Mouse (Mus musculus) limb, embryonic 12.5 days (tissue): ENCODE data around the gene Cd5. TPM values are rescaled to one million over a fixed set of nuclear protein-coding genes. Genes with fewer than 3 reads are reported as not detected.

Source experiments
- ATAC-seq: fragments of 200-750 bp; cut with Nextera tagmentation; 2 replicates; pipeline ENCODE4 v1.8.0; 2017; ENCODE audit warnings: low read depth, moderate TSS enrichment; ENCODE audit not compliant: insufficient number of reproducible peaks, insufficient read depth, low FRiP score, low TSS enrichment
- H3K27ac ChIP-seq: fragments of 300-500 bp; sonication (generic); 2 replicates; pipeline ENCODE4 v1.5.1; 2016; ENCODE audit warnings: mild to moderate bottlenecking, moderate library complexity
- H3K27me3 ChIP-seq: fragments of 300-500 bp; sonication (generic); 2 replicates; pipeline ENCODE4 v1.6.1; 2016; ENCODE audit warnings: mild to moderate bottlenecking, moderate library complexity
- H3K36me3 ChIP-seq: fragments of 300-500 bp; sonication (generic); 2 replicates; pipeline ENCODE4 v1.6.1; 2016; ENCODE audit warnings: mild to moderate bottlenecking, moderate library complexity
- H3K4me1 ChIP-seq: fragments of 300-500 bp; sonication (generic); replicated peaks from 2 replicates; pipeline ENCODE4 v1.6.1; 2016
- H3K4me2 ChIP-seq: fragments of 300-500 bp; sonication (generic); 2 replicates; pipeline ENCODE4 v1.6.1; 2016; ENCODE audit warnings: mild to moderate bottlenecking, moderate library complexity
- H3K4me3 ChIP-seq: fragments of 300-500 bp; sonication (generic); replicated peaks from 2 replicates; pipeline ENCODE4 v1.5.1; 2016; ENCODE audit warnings: mild to moderate bottlenecking
- H3K9ac ChIP-seq: fragments of 300-500 bp; sonication (generic); replicated peaks from 2 replicates; pipeline ENCODE4 v1.6.1; 2016; ENCODE audit warnings: mild to moderate bottlenecking, moderate library complexity
- H3K9me3 ChIP-seq: fragments of 300-500 bp; sonication (generic); 2 replicates; pipeline ENCODE4 v1.6.1; 2016; ENCODE audit warnings: mild to moderate bottlenecking, moderate library complexity
- WGBS: fragments of 180-500 bp; shearing (Covaris S2); methylation state at CpG from one replicate; pipeline ENCODE4 v1.1.7; 2016; 5-methylcytosine and 5-hydroxymethylcytosine counted together
- polyA plus RNA-seq: library from polyadenylated mRNA; unstranded; fragments of >200 nt; fragmentation: Nextera tagmentation; extraction: Ambion mirVana; gene quantifications from 2 replicates; pipeline ENCODE4 v1.2.1, GENCODE M21; 2016

The Cd5 gene
- polyA plus RNA-seq, 1 experiment from 2014 or later, result 0.18 TPM

DNA sequence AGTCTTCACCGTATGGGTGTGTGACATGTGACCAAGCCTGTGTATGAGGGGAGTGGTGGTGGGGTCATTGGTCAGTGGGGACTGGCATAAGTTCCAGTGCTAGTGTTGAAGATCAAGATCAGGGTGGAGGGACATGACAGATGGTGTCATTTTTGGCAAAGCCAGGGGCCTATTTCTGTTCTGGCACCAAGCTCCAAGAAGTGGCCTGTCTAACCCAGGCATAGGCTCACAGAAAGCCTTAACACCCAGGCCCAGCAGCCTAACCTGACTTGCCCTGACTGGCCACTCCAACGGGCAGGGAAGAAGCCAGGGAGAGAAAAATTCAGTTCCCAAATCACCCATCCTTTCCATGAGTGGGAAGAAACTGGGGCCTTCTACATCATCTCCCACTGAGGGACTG, 18.7 kb upstream of the Cd5 start:
- Histone ChIP-seq H3K4me2 (no peak overlapping the region), H3K36me3 (no peaks in the 10 kb centered on the region), H3K4me1 (no peaks in the 10 kb centered on the region), H3K9me3 (no peaks in the 10 kb centered on the region), H3K9ac (no peak overlapping the region), H3K27ac (no peak overlapping the region), H3K27me3 (no peaks in the 10 kb centered on the region), H3K4me3 (no peak overlapping the region)
- ATAC-seq, result no peak
- WGBS, result 77% methylated on average over 2 of the region's 2 CpGs

DNA sequence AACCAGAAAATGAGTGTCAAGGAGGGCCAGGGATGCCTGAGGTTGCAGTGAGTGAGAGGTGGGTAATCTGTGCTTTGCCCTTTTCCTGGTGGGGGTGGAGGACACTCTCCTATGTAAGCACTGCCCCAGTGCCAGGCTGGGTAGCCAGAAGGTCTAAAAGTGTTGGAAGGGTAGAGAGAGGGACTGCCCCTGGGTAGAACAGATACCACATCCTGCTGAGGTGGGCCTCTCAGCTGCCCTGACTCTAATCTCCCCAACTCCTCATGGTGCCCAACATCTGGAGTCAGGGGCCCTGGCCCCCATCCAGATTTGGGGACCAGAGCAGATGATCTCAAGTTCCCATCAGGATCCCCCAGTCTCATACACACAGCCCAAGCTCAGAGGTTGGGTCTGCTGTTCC, 18.3 kb upstream of the Cd5 start:
- H3K4me1 ChIP-seq, result no peaks in the 10 kb centered on the region
- no peaks in the 10 kb centered on the region for H3K36me3 ChIP-seq
- H3K4me3 ChIP-seq, result no peak overlapping the region
- no peak overlapping the region for H3K27ac ChIP-seq
- no peak for ATAC-seq
- no peaks in the 10 kb centered on the region for H3K27me3 ChIP-seq
- H3K9me3 ChIP-seq, result no peaks in the 10 kb centered on the region
- H3K4me2 ChIP-seq, result no peak overlapping the region
- H3K9ac ChIP-seq, result no peak overlapping the region

GRCm38 (mm10) chr19:10752646-10753045, 13.8 kb upstream of the Cd5 start:
- Histone ChIP-seq H3K4me3 (no peak overlapping the region), H3K27ac (no peak overlapping the region), H3K27me3 (no peaks in the 10 kb centered on the region), H3K9me3 (no peaks in the 10 kb centered on the region), H3K4me1 (no peaks in the 10 kb centered on the region), H3K36me3 (no peaks in the 10 kb centered on the region), H3K9ac (no peak overlapping the region), H3K4me2 (no peak overlapping the region)
- ATAC-seq, result no peak
- 94% methylated on average over 5 of the region's 5 CpGs for WGBS

DNA sequence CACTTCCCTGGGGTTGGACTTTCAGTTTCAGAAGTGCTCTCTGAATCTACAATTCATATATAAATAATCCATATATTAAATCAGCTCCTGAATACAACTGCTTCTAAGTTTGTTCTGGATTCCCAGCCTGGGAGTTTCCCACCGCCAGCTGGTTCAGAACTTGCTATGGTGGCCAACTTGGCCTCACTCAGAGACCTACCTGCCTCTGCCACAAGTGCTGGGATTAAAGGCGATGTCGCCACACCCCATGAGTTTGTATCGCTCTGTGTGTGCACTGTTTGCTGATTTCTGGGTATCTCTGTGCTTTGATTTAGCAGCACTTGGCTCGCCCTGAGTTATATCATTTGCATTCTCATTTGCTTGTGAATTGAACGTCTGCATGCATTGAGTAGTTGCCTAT, 13.3 kb upstream of the Cd5 start:
- Histone ChIP-seq H3K4me2 (no peak overlapping the region), H3K36me3 (no peaks in the 10 kb centered on the region), H3K9ac (no peak overlapping the region), H3K9me3 (no peaks in the 10 kb centered on the region), H3K4me1 (no peaks in the 10 kb centered on the region), H3K4me3 (no peak overlapping the region), H3K27ac (no peak overlapping the region), H3K27me3 (no peaks in the 10 kb centered on the region)
- 92% methylated on average over 6 of the region's 6 CpGs for WGBS
- ATAC-seq, result no peak

- no peak overlapping the region for H3K9ac ChIP-seq
- H3K4me3 ChIP-seq, result no peak overlapping the region
- ATAC-seq, result no peak
- H3K27ac ChIP-seq, result no peak overlapping the region
- no peak overlapping the region for H3K4me2 ChIP-seq
- 67% methylated on average over 1 of the region's 1 CpGs for WGBS
- H3K9me3 ChIP-seq, result no peaks in the 10 kb centered on the region
- no peaks in the 10 kb centered on the region for H3K4me1 ChIP-seq
- no peaks in the 10 kb centered on the region for H3K27me3 ChIP-seq
- no peaks in the 10 kb centered on the region for H3K36me3 ChIP-seq
These were observed 12.8 kb upstream of the Cd5 start for GRCm38 (mm10) chr19:10751607-10752006.

GRCm38 (mm10) chr19:10750161-10750560, 11.4 kb upstream of the Cd5 start:
- Histone ChIP-seq H3K4me3 (no peak overlapping the region), H3K9me3 (no peaks in the 10 kb centered on the region), H3K27ac (no peak overlapping the region), H3K36me3 (no peaks in the 10 kb centered on the region), H3K4me1 (no peaks in the 10 kb centered on the region), H3K9ac (no peak overlapping the region), H3K27me3 (no peaks in the 10 kb centered on the region), H3K4me2 (no peak overlapping the region)
- whole genome bisulfite sequencing, result 80% methylated on average over 6 of the region's 6 CpGs
- ATAC-seq, result no peak

DNA sequence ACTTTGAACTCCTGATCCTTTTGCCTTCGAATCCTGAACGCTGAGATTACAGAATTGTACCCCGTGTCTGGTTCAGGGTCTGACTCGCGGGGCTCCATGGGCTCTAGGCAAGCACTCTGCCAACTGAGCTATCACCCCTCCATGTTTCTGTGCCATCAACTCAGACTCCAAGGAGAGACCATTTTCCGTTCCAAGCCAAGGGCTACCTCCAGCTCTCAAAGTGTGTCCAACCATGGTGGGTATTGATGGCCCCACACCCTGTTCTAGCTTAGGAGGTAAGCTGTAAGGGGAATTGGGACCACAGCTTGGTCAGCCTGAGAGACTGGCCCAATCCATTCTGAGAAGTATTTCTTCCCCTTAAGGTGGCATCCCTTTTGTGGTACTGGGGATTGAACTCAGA, 10.5 kb upstream of the Cd5 start:
- ATAC-seq, result no peak
- 88% methylated on average over 6 of the region's 6 CpGs for WGBS
- no peaks in the 10 kb centered on the region for H3K27me3 ChIP-seq
- H3K9me3 ChIP-seq, result no peaks in the 10 kb centered on the region
- no peak overlapping the region for H3K27ac ChIP-seq
- no peak overlapping the region for H3K4me3 ChIP-seq
- no peak overlapping the region for H3K4me2 ChIP-seq
- no peaks in the 10 kb centered on the region for H3K4me1 ChIP-seq
- no peaks in the 10 kb centered on the region for H3K36me3 ChIP-seq
- no peak overlapping the region for H3K9ac ChIP-seq

- no peaks in the 10 kb centered on the region for H3K27me3 ChIP-seq
- no peak for ATAC-seq
- no peaks in the 10 kb centered on the region for H3K36me3 ChIP-seq
- no peaks in the 10 kb centered on the region for H3K9me3 ChIP-seq
- 66% methylated on average over 11 of the region's 11 CpGs for WGBS
- no peak overlapping the region for H3K4me3 ChIP-seq
- no peaks in the 10 kb centered on the region for H3K4me1 ChIP-seq
- no peak overlapping the region for H3K27ac ChIP-seq
- H3K9ac ChIP-seq, result no peak overlapping the region
- no peak overlapping the region for H3K4me2 ChIP-seq
These were observed 9.8 kb upstream of the Cd5 start for GRCm38 (mm10) chr19:10748401-10749102.

DNA sequence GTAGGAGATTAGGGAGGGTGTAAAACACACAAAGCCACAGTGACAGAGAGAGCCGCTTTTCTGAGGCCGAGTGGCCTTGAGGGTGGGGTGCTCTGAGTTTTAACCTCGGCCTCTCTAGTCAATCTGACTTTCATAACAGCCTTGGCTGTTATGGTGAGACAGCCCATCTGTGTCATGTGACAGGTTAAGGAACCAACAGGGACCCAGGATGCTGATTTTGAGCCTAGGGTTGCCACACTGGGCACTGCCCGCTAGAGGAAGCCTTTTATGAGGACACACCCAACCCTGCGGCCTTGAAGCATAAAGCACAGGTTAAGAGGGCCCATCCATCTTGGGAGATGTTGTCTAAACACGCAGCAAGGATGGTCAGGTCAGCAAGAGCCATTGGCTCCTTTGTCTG, 8.9 kb upstream of the Cd5 start:
- 81% methylated on average over 6 of the region's 6 CpGs for WGBS
- no peaks in the 10 kb centered on the region for H3K36me3 ChIP-seq
- H3K27ac ChIP-seq, result no peak overlapping the region
- H3K4me1 ChIP-seq, result no peaks in the 10 kb centered on the region
- H3K4me3 ChIP-seq, result no peak overlapping the region
- ATAC-seq, result no peak
- H3K9ac ChIP-seq, result no peak overlapping the region
- no peaks in the 10 kb centered on the region for H3K27me3 ChIP-seq
- no peaks in the 10 kb centered on the region for H3K9me3 ChIP-seq
- H3K4me2 ChIP-seq, result no peak overlapping the region

DNA sequence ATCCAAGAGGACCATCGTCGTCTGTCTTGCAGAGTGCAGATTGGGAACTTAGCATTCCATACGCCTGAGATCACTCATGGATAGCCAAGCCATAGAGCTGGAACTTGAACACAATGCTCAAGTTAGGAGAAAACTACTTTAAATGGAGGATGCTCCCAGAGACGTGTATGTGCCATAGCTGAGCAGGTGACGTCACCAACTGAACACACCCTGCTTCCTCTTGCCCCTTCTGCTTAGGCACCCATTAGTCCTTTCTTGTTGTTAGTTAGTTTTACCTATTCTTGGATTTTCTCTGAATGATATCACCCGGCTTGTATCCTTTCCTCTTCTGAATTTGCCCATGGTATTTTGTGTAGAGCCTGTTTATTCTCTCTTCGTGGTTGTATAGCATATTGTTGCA, 8.4 kb upstream of the Cd5 start:
- no peaks in the 10 kb centered on the region for H3K4me1 ChIP-seq
- ATAC-seq, result no peak
- no peaks in the 10 kb centered on the region for H3K27me3 ChIP-seq
- no peak overlapping the region for H3K4me2 ChIP-seq
- no peaks in the 10 kb centered on the region for H3K9me3 ChIP-seq
- H3K36me3 ChIP-seq, result no peaks in the 10 kb centered on the region
- no peak overlapping the region for H3K4me3 ChIP-seq
- H3K9ac ChIP-seq, result no peak overlapping the region
- 88% methylated on average over 7 of the region's 7 CpGs for WGBS
- no peak overlapping the region for H3K27ac ChIP-seq

GRCm38 (mm10) chr19:10742565-10742964, 3.8 kb upstream of the Cd5 start:
- H3K9ac ChIP-seq, result no peak overlapping the region
- no peak for ATAC-seq
- no peak overlapping the region for H3K4me3 ChIP-seq
- no peak overlapping the region for H3K4me2 ChIP-seq
- no peaks in the 10 kb centered on the region for H3K36me3 ChIP-seq
- no peak overlapping the region for H3K27ac ChIP-seq
- H3K27me3 ChIP-seq, result no peaks in the 10 kb centered on the region
- H3K9me3 ChIP-seq, result no peaks in the 10 kb centered on the region
- 0 out of 2 replicates have a peak, but pooled peaks cover 4% of the 10 kb centered on the region for H3K4me1 ChIP-seq
- 73% methylated on average over 3 of the region's 3 CpGs for WGBS

DNA sequence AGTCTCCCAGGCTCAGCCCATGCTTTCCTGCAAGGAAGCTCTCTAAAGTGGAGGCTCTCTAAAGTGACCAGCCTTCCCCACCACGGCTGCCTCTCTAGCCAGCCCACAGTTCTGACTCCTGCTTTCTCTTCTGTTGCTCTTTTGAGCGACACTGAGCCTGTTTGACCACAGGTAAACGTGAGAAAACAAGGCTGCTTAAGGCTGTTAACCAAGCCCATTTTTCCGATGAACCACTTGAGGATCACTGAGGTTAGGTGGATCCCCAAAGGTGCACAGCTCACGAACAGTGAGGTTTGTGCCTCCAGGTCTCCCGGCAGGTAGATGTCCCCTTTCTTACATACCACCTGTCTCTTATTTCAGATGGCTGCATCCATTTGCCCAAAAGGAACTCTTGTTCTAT, 3.3 kb upstream of the Cd5 start:
- Histone ChIP-seq H3K27ac (no peak overlapping the region), H3K4me2 (no peak overlapping the region), H3K4me3 (no peak overlapping the region), H3K36me3 (no peaks in the 10 kb centered on the region), H3K27me3 (no peaks in the 10 kb centered on the region), H3K9me3 (no peaks in the 10 kb centered on the region), H3K9ac (no peak overlapping the region), H3K4me1 (0 out of 2 replicates have a peak, but pooled peaks cover 4% of the 10 kb centered on the region)
- no peak for ATAC-seq
- 82% methylated on average over 6 of the region's 6 CpGs for WGBS
